Mouse (Mus musculus) stomach, postnatal 0 days (tissue): Measurements from ENCODE around the gene Ffar3. TPM values are rescaled to one million over a fixed set of nuclear protein-coding genes. Genes with fewer than 3 reads are reported as not detected.

Source experiments
- ATAC-seq: fragments of 200-750 bp; cut with Nextera tagmentation; 2 replicates; pipeline ENCODE4 v1.8.0; 2017; ENCODE audit not compliant: low FRiP score, low TSS enrichment
- DNase-seq: peaks from one replicate; pipeline ENCODE4 v3.0.0-alpha.2; 2016; ENCODE audit warnings: low spot score
- H3K27ac ChIP-seq: fragments of 300-500 bp; sonication (generic); replicated peaks from 2 replicates; pipeline ENCODE4 v1.5.1; 2014; ENCODE audit warnings: mild to moderate bottlenecking, control low read depth
- H3K27me3 ChIP-seq: fragments of 300-500 bp; sonication (generic); 2 replicates; pipeline ENCODE4 v1.6.1; 2014; ENCODE audit warnings: low read length; ENCODE audit not compliant: control insufficient read depth, insufficient read depth
- H3K36me3 ChIP-seq: fragments of 300-500 bp; sonication (generic); 2 replicates; pipeline ENCODE4 v1.6.1; 2014; ENCODE audit warnings: low read length, mixed read lengths; ENCODE audit not compliant: control insufficient read depth, insufficient read depth
- H3K4me1 ChIP-seq: fragments of 300-500 bp; sonication (generic); replicated peaks from 2 replicates; pipeline ENCODE4 v1.6.1; 2014; ENCODE audit warnings: antibody characterized with exemption; ENCODE audit not compliant: control insufficient read depth, insufficient read depth
- H3K4me2 ChIP-seq: fragments of 300-500 bp; sonication (generic); replicated peaks from 2 replicates; pipeline ENCODE4 v1.6.1; 2014; ENCODE audit warnings: low read depth, mild to moderate bottlenecking, control low read depth, moderate library complexity
- H3K4me3 ChIP-seq: fragments of 300-500 bp; sonication (generic); 2 replicates; pipeline ENCODE4 v1.5.1; 2014; ENCODE audit warnings: low read depth, low read length, control low read depth
- H3K9ac ChIP-seq: fragments of 300-500 bp; sonication (generic); 2 replicates; pipeline ENCODE4 v1.6.1; 2014; ENCODE audit warnings: mild to moderate bottlenecking, low read length, control low read depth, mixed read lengths
- H3K9me3 ChIP-seq: fragments of 300-500 bp; sonication (generic); 2 replicates; pipeline ENCODE4 v1.6.1; 2016; ENCODE audit warnings: low read length; ENCODE audit not compliant: control insufficient read depth
- CTCF ChIP-seq: IDR thresholded peaks from 2 replicates; pipeline ENCODE4 v1.5.1; 2016; ENCODE audit warnings: antibody characterized with exemption, low read depth, mild to moderate bottlenecking, moderate library complexity
- EP300 ChIP-seq: optimal IDR thresholded peaks from 2 replicates; pipeline ENCODE3; 2016; ENCODE audit warnings: antibody characterized with exemption
- WGBS: fragments of 180-500 bp; shearing (Covaris S2); extraction: QIAGEN DNeasy Blood & Tissue Kit; methylation state at CpG from one replicate; pipeline ENCODE4 v1.1.7; 2014; 5-methylcytosine and 5-hydroxymethylcytosine counted together
- polyA plus RNA-seq: library from polyadenylated mRNA; unstranded; fragments of >200 nt; fragmentation: Nextera tagmentation; extraction: Ambion mirVana; gene quantifications from 2 replicates; pipeline ENCODE4 v1.2.1, GENCODE M21; 2015

Gene Ffar3
- polyA plus RNA-seq, 1 experiment from 2014 or later: 0.22 TPM

DNA sequence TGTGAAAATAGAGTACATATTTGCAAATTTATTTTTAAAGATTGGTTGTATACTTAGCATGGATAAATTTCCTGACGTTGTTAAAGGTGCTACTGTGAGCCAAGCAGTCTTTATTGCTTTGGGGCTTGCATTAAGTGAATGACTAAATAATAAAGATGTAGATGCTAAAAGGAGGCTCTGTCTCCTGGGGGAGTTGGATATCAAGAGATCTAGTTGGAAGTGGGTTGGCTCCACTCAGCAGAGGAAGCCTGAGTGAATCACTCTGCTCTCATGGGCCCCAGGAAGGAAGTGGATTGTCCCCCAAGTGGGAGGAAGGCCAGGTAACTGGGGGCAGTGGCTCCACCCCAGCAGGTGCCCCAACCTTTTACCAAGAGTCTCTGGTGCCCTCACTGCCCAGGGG, 1.8 kb upstream of the Ffar3 start:
- Histone ChIP-seq H3K27ac (no peak overlapping the region), H3K9me3 (no peaks in the 10 kb centered on the region), H3K36me3 (no peaks in the 10 kb centered on the region), H3K27me3 (no peaks in the 10 kb centered on the region), H3K4me1 (no peaks in the 10 kb centered on the region), H3K4me3 (no peak overlapping the region), H3K4me2 (no peak overlapping the region), H3K9ac (no peak overlapping the region)
- WGBS: 66% methylated on average over 1 of the region's 1 CpGs
- no peak for DNase-seq
- no peak for TF ChIP-seq EP300
- TF ChIP-seq CTCF: no peak
- ATAC-seq: no peak

DNA sequence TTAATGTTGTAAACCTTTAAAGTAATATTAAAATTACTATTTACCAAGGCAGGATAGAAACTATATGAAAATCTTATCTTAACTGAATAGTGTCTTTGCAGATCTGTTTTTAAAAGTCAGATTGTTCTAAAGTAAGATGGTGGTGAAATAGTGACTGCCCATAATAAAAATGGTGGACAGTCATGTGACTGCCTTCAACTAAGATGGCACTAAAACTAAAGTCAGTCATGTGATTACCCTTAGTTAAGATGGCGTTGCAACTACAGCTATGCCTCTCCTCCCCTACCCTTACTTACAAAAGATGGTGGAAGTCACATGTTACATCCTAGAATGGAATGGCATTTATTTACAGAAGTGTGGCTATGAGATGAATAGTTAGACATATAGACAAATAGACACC, 4.6 kb downstream of the Ffar3 start:
- ATAC-seq (no peak), DNase-seq (no peak)
- H3K36me3 ChIP-seq: no peaks in the 10 kb centered on the region
- H3K4me1 ChIP-seq: no peaks in the 10 kb centered on the region
- H3K4me3 ChIP-seq: no peak overlapping the region
- H3K4me2 ChIP-seq: no peak overlapping the region
- H3K9me3 ChIP-seq: no peaks in the 10 kb centered on the region
- no peak for TF ChIP-seq CTCF
- TF ChIP-seq EP300: no peak
- no peak overlapping the region for H3K9ac ChIP-seq
- WGBS: 83% methylated on average over 1 of the region's 1 CpGs
- H3K27me3 ChIP-seq: no peaks in the 10 kb centered on the region
- no peak overlapping the region for H3K27ac ChIP-seq

GRCm38 (mm10) chr7:30847934-30848333, 8.0 kb downstream of the Ffar3 start:
- DNase-seq (no peak), ATAC-seq (no peak)
- Histone ChIP-seq H3K4me3 (no peak overlapping the region), H3K27ac (no peak overlapping the region), H3K9ac (no peak overlapping the region), H3K4me2 (no peak overlapping the region), H3K9me3 (no peaks in the 10 kb centered on the region), H3K27me3 (no peaks in the 10 kb centered on the region), H3K36me3 (no peaks in the 10 kb centered on the region), H3K4me1 (no peaks in the 10 kb centered on the region)
- 70% methylated on average over 6 of the region's 6 CpGs for WGBS
- no peak for TF ChIP-seq CTCF
- TF ChIP-seq EP300: no peak

DNA sequence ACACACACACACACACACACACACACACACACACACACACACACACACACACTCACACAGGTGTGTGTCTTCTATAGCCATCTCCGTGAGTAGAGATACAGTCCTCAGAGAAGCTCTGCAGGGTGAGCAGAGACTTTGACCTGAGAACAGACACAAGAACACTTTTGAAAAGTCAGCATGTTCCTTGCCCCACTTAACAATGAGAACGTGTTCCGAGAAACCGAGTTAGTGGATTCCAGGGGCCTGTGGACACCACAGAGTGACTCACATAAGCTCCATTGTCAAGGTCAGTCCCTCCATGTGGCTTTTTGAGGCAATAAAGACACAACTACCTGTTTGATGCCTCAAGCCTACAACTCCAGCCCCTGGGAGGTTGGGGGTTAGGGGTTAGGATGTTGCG, 8.6 kb downstream of the Ffar3 start:
- Histone ChIP-seq H3K27ac (no peak overlapping the region), H3K27me3 (no peaks in the 10 kb centered on the region), H3K36me3 (no peaks in the 10 kb centered on the region), H3K9me3 (no peaks in the 10 kb centered on the region), H3K4me1 (no peaks in the 10 kb centered on the region), H3K4me2 (no peak overlapping the region), H3K4me3 (no peak overlapping the region), H3K9ac (no peak overlapping the region)
- DNase-seq: no peak
- ATAC-seq: no peak
- TF ChIP-seq CTCF (no peak), EP300 (no peak)
- WGBS: 58% methylated on average over 5 of the region's 5 CpGs

GRCm38 (mm10) chr7:30846505-30847053, 9.4 kb downstream of the Ffar3 start:
- Histone ChIP-seq H3K9ac (no peak overlapping the region), H3K27ac (no peak overlapping the region), H3K4me2 (no peak overlapping the region), H3K9me3 (no peaks in the 10 kb centered on the region), H3K4me3 (no peak overlapping the region), H3K4me1 (no peaks in the 10 kb centered on the region), H3K27me3 (no peaks in the 10 kb centered on the region), H3K36me3 (no peaks in the 10 kb centered on the region)
- TF ChIP-seq CTCF (no peak), EP300 (no peak)
- DNase-seq (no peak), ATAC-seq (no peak)
- WGBS: 50% methylated on average over 2 of the region's 2 CpGs

- Histone ChIP-seq H3K4me1 (no peaks in the 10 kb centered on the region), H3K9ac (no peak overlapping the region), H3K4me3 (no peak overlapping the region), H3K27ac (no peak overlapping the region), H3K36me3 (no peaks in the 10 kb centered on the region), H3K4me2 (no peak overlapping the region), H3K27me3 (no peaks in the 10 kb centered on the region), H3K9me3 (no peaks in the 10 kb centered on the region)
- ATAC-seq (no peak), DNase-seq (no peak)
- 39% methylated on average over 7 of the region's 7 CpGs for WGBS
- no peak for TF ChIP-seq EP300
- TF ChIP-seq CTCF: no peak
Measured at GRCm38 (mm10) chr7:30844676-30845297, 11.2 kb downstream of the Ffar3 start.
